In genomic region chr13:98298833-98299758, GRCm38 (mm10) we compare ENCODE assay signal across 8 mouse cellular contexts. TPM values are rescaled to one million over a fixed set of nuclear protein-coding genes. Genes with fewer than 3 reads are reported as not detected.
A peak's percentile ranks its signal among the peaks of the same experiment; 100 is the strongest.
DNase-seq lines count a peak whose midpoint lies in the region; ATAC-seq and TF ChIP-seq lines count a peak whose summit lies in the region.

No protein-coding gene starts in this region.

- no peak overlapping the region for H3K9ac ChIP-seq in midbrain, embryonic 15.5 days

- no peak for TF ChIP-seq POLR2A in spleen, adult 2 months (IDR thresholded peaks at IDR 0.05; ENCODE audit: low read depth, low read length)

- peaks cover 4% of the 10 kb centered on the region; the same call in 1 of the 2 replicates for H3K4me1 ChIP-seq in limb, embryonic 10.5 days
- no peaks in the 10 kb centered on the region for H3K4me1 ChIP-seq in midbrain, embryonic 15.5 days
- H3K4me1 ChIP-seq in spleen, adult 2 months (ENCODE audit: control insufficient read depth, insufficient read depth, insufficient read length) = no peaks in the 10 kb centered on the region

- peak overlapping the region; percentile 58; the same call in 1 of the 2 replicates for H3K27ac ChIP-seq in limb, embryonic 10.5 days
- no peak overlapping the region; the same call in 1 of the 2 replicates for H3K27ac ChIP-seq in midbrain, embryonic 15.5 days
- no peak overlapping the region for H3K27ac ChIP-seq in spleen, adult 2 months (ENCODE audit: insufficient read depth, low read length)

- no peaks in the 10 kb centered on the region for H3K9me3 ChIP-seq in limb, embryonic 10.5 days (replicated peaks)
- H3K9me3 ChIP-seq in midbrain, embryonic 15.5 days = no peaks in the 10 kb centered on the region

- DNase-seq in heart, adult 11 months = peak; percentile 94
- DNase-seq in heart, postnatal 25 days (ENCODE audit: low spot score) = no peak
- peak; percentile 82 for DNase-seq in embryo, embryonic 11.5 days (ENCODE audit: low read depth, low spot score)
- peak; percentile 31 to 66 for DNase-seq in gastrocnemius, postnatal 4 days (ENCODE audit: low spot score in 2 of 2)
- DNase-seq in kidney, adult 11 months = peak; percentile 20
- DNase-seq in limb, embryonic 10.5 days (ENCODE audit: low spot score) = peak; percentile 86
- peak; percentile 15 to 55 for DNase-seq in spleen, adult 2 months (ENCODE audit: low read depth in 1 of 2, low spot score in 2 of 2)

- no peaks in the 10 kb centered on the region for H3K27me3 ChIP-seq in limb, embryonic 10.5 days (ENCODE audit: low read depth, poor library complexity, severe bottlenecking)
- H3K27me3 ChIP-seq in midbrain, embryonic 15.5 days (replicated peaks) = no peaks in the 10 kb centered on the region
- H3K27me3 ChIP-seq in spleen, adult 2 months (ENCODE audit: control insufficient read depth, insufficient read depth, low read length) = no peaks in the 10 kb centered on the region

- H3K4me3 ChIP-seq in limb, embryonic 10.5 days = peak overlapping the region; percentile 22
- H3K4me3 ChIP-seq in midbrain, embryonic 15.5 days = peak overlapping the region; percentile 11
- H3K4me3 ChIP-seq in spleen, adult 2 months (ENCODE audit: extremely low read depth, insufficient read depth, insufficient read length) = no peak overlapping the region

- intact Hi-C loops in heart, postnatal 25 days (cut with DNase I) = loop anchor here (5.0 kb wide), 1 partner anchor 37 kb away; the partner anchor contains the start of genes Ankra2 and Utp15

- peak; percentile 87 for ATAC-seq in midbrain, embryonic 15.5 days (replicated peaks)

- TF ChIP-seq CTCF in spleen, adult 2 months (IDR thresholded peaks at IDR 0.05; ENCODE audit: extremely low read depth, insufficient read depth, insufficient read length, insufficient replicate concordance) = peak; percentile 61; the same call in 1 of the 2 replicates

- H3K36me3 ChIP-seq in limb, embryonic 10.5 days = no peaks in the 10 kb centered on the region
- no peaks in the 10 kb centered on the region for H3K36me3 ChIP-seq in midbrain, embryonic 15.5 days (replicated peaks)
- H3K36me3 ChIP-seq in spleen, adult 2 months (ENCODE audit: control insufficient read depth, insufficient read depth, low read length) = no peaks in the 10 kb centered on the region

- WGBS in limb, embryonic 10.5 days = 55% methylated on average over 21 of the region's 21 CpGs
- 55% methylated on average over 21 of the region's 21 CpGs for WGBS in midbrain, embryonic 15.5 days
- 60% methylated on average over 21 of the region's 21 CpGs for WGBS in spleen, adult 2 months

- peak overlapping the region; percentile 33 for H3K4me2 ChIP-seq in midbrain, embryonic 15.5 days

RNA-seq across cellular contexts. Expression of gene Btf3, which starts 17.7 kb away (rescaled TPM):
- total RNA-seq in heart, postnatal 25 days (2021) = 100 to 1,000 TPM; 190 to 219 TPM
- 100 to 1,000 TPM; 364 to 369 TPM for total RNA-seq in gastrocnemius, postnatal 4 days (2021)
- 695 and 810 TPM in 2 replicates for polyA plus RNA-seq in limb, embryonic 10.5 days (2016; fragmentation: Nextera tagmentation; extraction: Ambion mirVana)
- 426 and 445 TPM in 2 replicates for polyA plus RNA-seq in midbrain, embryonic 15.5 days (2015; fragmentation: Nextera tagmentation; extraction: Ambion mirVana)
- 83.0 and 90.3 TPM in 2 replicates for polyA plus RNA-seq in spleen, adult 2 months (2012; rRNA removed)

RNA-seq across cellular contexts. Expression of gene Gm21976, which starts 19.4 kb away (rescaled TPM):
- total RNA-seq in heart, postnatal 25 days (2021) = not detected
- total RNA-seq in gastrocnemius, postnatal 4 days (2021) = not detected
- polyA plus RNA-seq in limb, embryonic 10.5 days (2016; fragmentation: Nextera tagmentation; extraction: Ambion mirVana) = not detected in 2 replicates
- polyA plus RNA-seq in midbrain, embryonic 15.5 days (2015; fragmentation: Nextera tagmentation; extraction: Ambion mirVana) = not detected in 2 replicates
- not detected in 2 replicates for polyA plus RNA-seq in spleen, adult 2 months (2012; rRNA removed)

RNA-seq across cellular contexts. Expression of gene Ankra2, which starts 36.2 kb away (rescaled TPM):
- total RNA-seq in heart, postnatal 25 days (2021) = 10 to 100 TPM; 33.5 to 35.2 TPM
- 10 to 100 TPM; 22.0 to 24.8 TPM for total RNA-seq in gastrocnemius, postnatal 4 days (2021)
- 10.4 and 12.1 TPM in 2 replicates for polyA plus RNA-seq in limb, embryonic 10.5 days (2016; fragmentation: Nextera tagmentation; extraction: Ambion mirVana)
- 73.8 and 79.0 TPM in 2 replicates for polyA plus RNA-seq in midbrain, embryonic 15.5 days (2015; fragmentation: Nextera tagmentation; extraction: Ambion mirVana)
- 7.5 and 8.9 TPM in 2 replicates for polyA plus RNA-seq in spleen, adult 2 months (2012; rRNA removed)

RNA-seq across cellular contexts. Expression of gene Utp15, which starts 36.3 kb away (rescaled TPM):
- 1 to 10 TPM; 5.5 to 5.6 TPM for total RNA-seq in heart, postnatal 25 days (2021)
- total RNA-seq in gastrocnemius, postnatal 4 days (2021) = 1 to 10 TPM; 8.4 to 9.9 TPM
- polyA plus RNA-seq in limb, embryonic 10.5 days (2016; fragmentation: Nextera tagmentation; extraction: Ambion mirVana) = 51.4 and 54.5 TPM in 2 replicates
- polyA plus RNA-seq in midbrain, embryonic 15.5 days (2015; fragmentation: Nextera tagmentation; extraction: Ambion mirVana) = 32.3 and 34.1 TPM in 2 replicates
- polyA plus RNA-seq in spleen, adult 2 months (2012; rRNA removed) = 5.3 and 5.6 TPM in 2 replicates

RNA-seq across cellular contexts. Expression of gene Foxd1, which starts 54.9 kb away (rescaled TPM):
- under 1 TPM in 1 of 2 experiments, not detected in 1; 0.05 TPM for total RNA-seq in heart, postnatal 25 days (2021)
- under 1 TPM; 0.44 to 0.60 TPM for total RNA-seq in gastrocnemius, postnatal 4 days (2021)
- polyA plus RNA-seq in limb, embryonic 10.5 days (2016; fragmentation: Nextera tagmentation; extraction: Ambion mirVana) = 0.11 and 0.21 TPM in 2 replicates
- 0.89 and 1.0 TPM in 2 replicates for polyA plus RNA-seq in midbrain, embryonic 15.5 days (2015; fragmentation: Nextera tagmentation; extraction: Ambion mirVana)
- not detected in 2 replicates for polyA plus RNA-seq in spleen, adult 2 months (2012; rRNA removed)
